Mouse (Mus musculus) thymus, adult 2 months (tissue): ENCODE data around the gene Cenps.

Experiments used
- CTCF ChIP-seq: fragments of 200-500 bp; IDR thresholded peaks from 2 replicates; pipeline ENCODE4 v1.5.1; 2012; ENCODE audit warnings: mild to moderate bottlenecking, control low read depth, low read length, moderate library complexity, borderline replicate concordance; ENCODE audit not compliant: control insufficient read depth, poor library complexity, insufficient read depth; ENCODE audit errors: extremely low read depth
- POLR2A ChIP-seq: fragments of 200-500 bp; IDR thresholded peaks from 2 replicates; pipeline ENCODE4 v1.6.1; 2012; ENCODE audit warnings: mild to moderate bottlenecking, low read length, control low read depth, moderate library complexity; ENCODE audit not compliant: control insufficient read depth, poor library complexity, insufficient read depth; ENCODE audit errors: extremely low read depth

- TF ChIP-seq POLR2A = peak; percentile 26; the same call in 1 of the 2 replicates
- TF ChIP-seq CTCF = no peak
These were observed 29.7 kb upstream of the Cenps start for GRCm38 (mm10) chr4:149166957-149167611.
